34 mouse cellular contexts compared by ENCODE assay signal in genomic region chr17:66586741-66587140, GRCm38 (mm10). TPM values are rescaled to one million over a fixed set of nuclear protein-coding genes. Genes with fewer than 3 reads are reported as not detected.
"Had no signal": no experiment of that assay in that cellular context is flagged by ENCODE, and none has a peak within 500 bp of the region (broad histone marks: within the 10 kb centered on the region; RNA-seq: fewer than 3 reads in every experiment).

No protein-coding gene starts in this region.

- H3K9ac ChIP-seq: limb, embryonic 12.5 days; limb, embryonic 13.5 days; limb, embryonic 15.5 days; liver, embryonic 12.5 days; liver, embryonic 13.5 days; liver, embryonic 14.5 days; liver, embryonic 15.5 days; liver, postnatal 0 days; lung, embryonic 14.5 days; lung, embryonic 15.5 days; midbrain, embryonic 12.5 days; midbrain, embryonic 13.5 days; neural tube, embryonic 12.5 days had no signal

- DNase-seq: liver; liver, embryonic 13.5 days; liver, postnatal 0 days; lung, adult 2 months; midbrain, embryonic 14.5 days had no signal

- H3K4me1 ChIP-seq: liver, embryonic 12.5 days; liver, embryonic 13.5 days; liver, embryonic 15.5 days; megakaryocyte, embryonic 14.5 days; midbrain, embryonic 10.5 days; midbrain, embryonic 12.5 days; midbrain, embryonic 13.5 days; neural tube, embryonic 12.5 days had no signal

- H3K9me3 ChIP-seq: limb, embryonic 10.5 days; limb, embryonic 12.5 days; limb, embryonic 13.5 days; limb, embryonic 15.5 days; liver, embryonic 12.5 days; liver, embryonic 13.5 days; liver, embryonic 15.5 days; lung, embryonic 15.5 days; midbrain, embryonic 12.5 days; midbrain, embryonic 13.5 days; neural tube, embryonic 12.5 days had no signal

- ATAC-seq: liver, embryonic 12.5 days; liver, postnatal 0 days; midbrain, embryonic 13.5 days; midbrain, embryonic 16.5 days had no signal

- H3K36me3 ChIP-seq: limb, embryonic 10.5 days; limb, embryonic 12.5 days; limb, embryonic 13.5 days; limb, embryonic 15.5 days; liver, embryonic 12.5 days; liver, embryonic 13.5 days; liver, embryonic 15.5 days; lung, embryonic 15.5 days; midbrain, embryonic 10.5 days; midbrain, embryonic 12.5 days; midbrain, embryonic 13.5 days; neural tube, embryonic 12.5 days had no signal

- H3K27me3 ChIP-seq: limb, embryonic 12.5 days; limb, embryonic 13.5 days; limb, embryonic 15.5 days; liver, embryonic 12.5 days; liver, embryonic 13.5 days; liver, embryonic 15.5 days; lung, embryonic 15.5 days; megakaryocyte, embryonic 14.5 days; midbrain, embryonic 12.5 days; midbrain, embryonic 13.5 days; neural tube, embryonic 12.5 days had no signal

- H3K4me2 ChIP-seq: limb, embryonic 12.5 days; limb, embryonic 13.5 days; limb, embryonic 15.5 days; liver, embryonic 11.5 days; liver, embryonic 12.5 days; liver, embryonic 13.5 days; liver, embryonic 15.5 days; lung, embryonic 15.5 days; midbrain, embryonic 12.5 days; midbrain, embryonic 13.5 days; neural tube, embryonic 12.5 days had no signal

- H3K27ac ChIP-seq: left cerebral cortex, adult 2 months; limb, embryonic 10.5 days; limb, embryonic 12.5 days; limb, embryonic 13.5 days; limb, embryonic 15.5 days; liver, embryonic 12.5 days; liver, embryonic 13.5 days; liver, embryonic 14.5 days; liver, embryonic 15.5 days; lung, embryonic 15.5 days; macrophage; midbrain, embryonic 10.5 days; midbrain, embryonic 12.5 days; midbrain, embryonic 13.5 days; neural tube, embryonic 12.5 days had no signal

- H3K4me3 ChIP-seq: left cerebral cortex, adult 2 months; limb, embryonic 10.5 days; limb, embryonic 12.5 days; limb, embryonic 13.5 days; limb, embryonic 15.5 days; liver, embryonic 12.5 days; liver, embryonic 13.5 days; liver, embryonic 15.5 days; lung, embryonic 15.5 days; megakaryocyte, embryonic 14.5 days; midbrain, embryonic 10.5 days; midbrain, embryonic 12.5 days; midbrain, embryonic 13.5 days; myocyte; neural tube, embryonic 12.5 days had no signal

RNA-seq across cellular contexts. Expression of gene Themis3, which starts 7.7 kb away (rescaled TPM):
- total RNA-seq: left cerebral cortex, postnatal 4 days; liver, adult 2 months; megakaryocyte progenitor cell, adult 5-6 weeks; megakaryocyte, adult 5-6 weeks; megakaryocyte-erythroid progenitor cell, adult 5-6 weeks; midbrain, postnatal 0 days; monocyte, adult 5-6 weeks had no signal
- polyA plus RNA-seq: limb, embryonic 10.5 days; limb, embryonic 11.5 days; limb, embryonic 12.5 days; liver, adult 2 months; liver, embryonic 11.5 days; liver, embryonic 12.5 days; liver, embryonic 13.5 days; liver, embryonic 14.5 days; liver, embryonic 15.5 days; liver, embryonic 16.5 days; macrophage; midbrain, embryonic 10.5 days; midbrain, embryonic 12.5 days; midbrain, embryonic 13.5 days; midbrain, embryonic 14.5 days; midbrain, embryonic 16.5 days; midbrain, postnatal 0 days; myocyte; neural tube, embryonic 11.5 days; neural tube, embryonic 12.5 days had no signal
